Mouse (Mus musculus): ENCODE data around the gene Sost. TPM values are rescaled to one million over a fixed set of nuclear protein-coding genes. Genes with fewer than 3 reads are reported as not detected.
"Not testable (repeated sequence)": the region's sequence is repeated elsewhere in the genome, so short reads cannot be mapped to it uniquely, and the experiment has no call there.

Sost gene
- polyA plus RNA-seq, 1 experiment from 2014 or later, result 0.80 TPM

DNA sequence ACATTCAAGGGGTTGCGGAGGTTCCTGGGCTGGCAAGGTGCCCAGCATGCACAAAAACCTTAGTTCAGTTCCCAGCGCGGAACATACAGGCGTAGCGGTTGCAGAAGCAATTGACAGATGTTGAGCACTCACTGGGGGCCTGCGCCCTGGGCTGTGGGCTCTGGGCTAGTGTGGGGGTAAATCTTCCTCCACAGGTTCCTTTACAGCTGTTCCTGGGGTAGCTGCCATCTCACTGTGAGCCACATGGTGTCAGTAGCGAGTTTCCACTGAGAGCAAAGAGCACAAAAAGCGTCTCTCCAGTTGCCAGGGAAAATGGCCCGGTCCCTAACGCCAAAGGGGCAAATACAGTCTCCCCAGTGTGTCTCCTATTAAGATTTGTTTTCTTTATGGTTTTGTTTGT is 19.2 kb upstream of the Sost start:
- ATAC-seq (ENCODE audit: low FRiP score, low TSS enrichment), result no peak
- peaks cover 3% of the 10 kb centered on the region; the same call in 1 of the 2 replicates for H3K36me3 ChIP-seq (ENCODE audit: insufficient read depth, low read length)
- H3K27me3 ChIP-seq (ENCODE audit: insufficient read depth, low read length), result peaks cover 2% of the 10 kb centered on the region; the same call in 1 of the 2 replicates
- no peak overlapping the region for H3K9ac ChIP-seq (replicated peaks; ENCODE audit: low read length)
- no peaks in the 10 kb centered on the region for H3K9me3 ChIP-seq (ENCODE audit: low read length)
- H3K27ac ChIP-seq (ENCODE audit: low read length), result no peak overlapping the region
- peaks cover 33% of the 10 kb centered on the region for H3K4me1 ChIP-seq (ENCODE audit: insufficient read depth, low read length)
- H3K4me2 ChIP-seq (replicated peaks; ENCODE audit: low read depth, low read length), result no peak overlapping the region
- H3K4me3 ChIP-seq (ENCODE audit: low read length), result no peak overlapping the region
- WGBS, result 4% methylated on average over 10 of the region's 10 CpGs

DNA sequence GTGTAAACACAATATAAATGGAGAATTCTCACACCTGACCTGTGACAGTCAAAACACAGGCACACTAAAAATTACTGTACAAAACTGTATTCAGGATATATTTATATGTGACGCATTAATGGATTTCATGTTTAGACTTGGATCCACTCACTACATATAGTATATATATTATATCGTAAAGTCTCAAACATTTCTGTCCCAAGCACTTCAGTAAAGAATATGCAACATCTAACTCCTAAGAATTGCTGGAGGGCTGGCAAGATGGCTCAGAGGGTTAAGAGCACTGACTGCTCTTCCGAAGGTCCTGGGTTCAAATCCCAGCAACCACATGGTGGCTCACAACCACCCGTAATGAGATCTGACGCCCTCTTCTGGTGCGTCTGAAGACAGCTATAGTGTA is 18.6 kb upstream of the Sost start:
- H3K4me1 ChIP-seq (ENCODE audit: insufficient read depth, low read length), result peaks cover 33% of the 10 kb centered on the region
- not testable (repeated sequence) for H3K27ac ChIP-seq (ENCODE audit: low read length); H3K4me2 ChIP-seq (replicated peaks; ENCODE audit: low read depth, low read length); H3K36me3 ChIP-seq (ENCODE audit: insufficient read depth, low read length); H3K4me3 ChIP-seq (ENCODE audit: low read length); H3K27me3 ChIP-seq (ENCODE audit: insufficient read depth, low read length); H3K9ac ChIP-seq (replicated peaks; ENCODE audit: low read length); H3K9me3 ChIP-seq (ENCODE audit: low read length); ATAC-seq (ENCODE audit: low FRiP score, low TSS enrichment)
- WGBS, result 51% methylated on average over 6 of the region's 6 CpGs

DNA sequence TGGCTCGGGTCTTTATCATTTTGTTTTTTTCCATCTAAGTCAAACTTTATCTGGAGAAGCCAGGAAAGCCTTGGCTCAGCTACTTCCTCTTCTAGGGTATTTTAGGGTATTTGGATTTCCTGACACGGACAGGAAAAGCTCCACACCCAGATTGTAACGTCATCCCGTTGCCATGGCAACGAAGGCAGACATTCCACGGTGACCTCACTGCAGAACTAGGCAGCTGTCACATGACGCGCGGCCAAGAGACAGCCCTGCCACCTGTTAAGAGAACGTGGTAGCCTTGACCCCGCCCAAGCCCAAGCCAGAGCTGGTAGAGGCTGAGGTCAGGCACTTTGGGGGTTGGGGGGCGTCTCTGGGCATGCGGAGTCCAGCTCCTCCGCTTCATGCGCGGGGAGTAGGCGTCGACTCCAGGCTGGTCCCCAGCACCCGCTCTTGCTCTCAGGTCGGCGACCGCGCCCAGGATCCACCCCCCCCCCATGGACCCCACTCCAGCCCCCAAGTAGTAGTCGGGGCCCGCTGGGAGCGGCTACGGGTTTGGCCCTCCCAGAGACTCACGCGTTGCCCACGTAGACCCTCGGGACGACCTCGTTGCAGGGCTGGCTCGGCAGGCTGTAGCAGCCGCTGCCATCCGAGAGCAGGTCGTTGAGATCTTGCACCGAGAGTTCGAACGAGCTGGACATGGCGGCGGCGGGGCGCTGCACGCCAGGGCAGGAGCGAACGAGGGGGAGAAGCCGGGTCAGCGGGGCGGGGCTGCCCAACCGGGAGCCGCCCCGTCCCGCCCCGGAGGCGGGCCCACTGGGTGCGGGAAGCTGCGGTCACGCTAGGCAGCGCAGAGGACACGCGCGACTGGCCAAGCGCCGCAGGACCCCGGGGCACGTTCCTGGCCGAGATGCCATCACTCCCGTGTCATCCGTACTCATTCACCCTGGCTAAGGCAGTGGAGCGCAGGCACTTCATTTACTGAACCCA is 17.5 kb upstream of the Sost start, which contains the start of gene Cfap97d1:
Cfap97d1 (plus strand) TSS at position 226 of the 972 bp plus-strand sequence.
- Histone ChIP-seq H3K36me3 (ENCODE audit: insufficient read depth, low read length) (peaks cover 6% of the 10 kb centered on the region; the same call in 1 of the 2 replicates), H3K27me3 (ENCODE audit: insufficient read depth, low read length) (peaks cover 2% of the 10 kb centered on the region; the same call in 1 of the 2 replicates), H3K4me3 (ENCODE audit: low read length) (peak within 1 kb of the TSS; percentile 70), H3K27ac (ENCODE audit: low read length) (peak within 1 kb of the TSS; percentile 87), H3K4me1 (ENCODE audit: insufficient read depth, low read length) (peaks cover 33% of the 10 kb centered on the region), H3K9ac (replicated peaks; ENCODE audit: low read length) (peak within 1 kb of the TSS; percentile 75), H3K9me3 (ENCODE audit: low read length) (no peaks in the 10 kb centered on the region), H3K4me2 (replicated peaks; ENCODE audit: low read depth, low read length) (peak within 1 kb of the TSS; percentile 99)
- under 1% methylated on average over 71 of the region's 71 CpGs for WGBS
- peak; percentile 88 for ATAC-seq (ENCODE audit: low FRiP score, low TSS enrichment)

DNA sequence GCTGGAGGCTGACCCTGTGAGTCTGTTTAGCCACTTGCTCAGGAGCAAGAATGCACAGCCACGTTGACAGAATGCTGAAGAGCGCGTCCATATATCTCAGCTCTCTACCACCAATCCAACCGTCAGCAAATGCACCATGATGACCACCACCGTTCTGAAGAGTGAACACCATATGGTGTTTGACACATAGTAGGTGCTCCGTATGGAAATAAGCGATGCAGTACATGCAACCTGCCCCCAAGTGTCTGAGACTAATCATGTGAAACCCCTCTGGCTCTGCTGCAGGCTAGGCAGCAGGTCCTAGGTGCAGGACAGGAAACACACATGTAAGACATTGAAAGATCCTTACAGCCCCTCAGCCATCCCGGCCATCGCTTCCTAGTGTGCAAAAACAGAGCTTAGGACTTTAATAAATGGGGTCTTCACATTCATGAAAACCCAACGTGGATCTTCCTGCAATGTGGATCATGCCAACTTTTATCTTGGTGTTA is 16.7 kb upstream of the Sost start:
- Histone ChIP-seq H3K27me3 (ENCODE audit: insufficient read depth, low read length) (peaks cover 2% of the 10 kb centered on the region; the same call in 1 of the 2 replicates), H3K4me3 (ENCODE audit: low read length) (peak overlapping the region; percentile 70; the same call in 1 of the 2 replicates), H3K9me3 (ENCODE audit: low read length) (no peaks in the 10 kb centered on the region), H3K4me2 (replicated peaks; ENCODE audit: low read depth, low read length) (peak overlapping the region; percentile 99), H3K9ac (replicated peaks; ENCODE audit: low read length) (0 out of 2 replicates have a peak overlapping the region, but pooled peaks have one; percentile 13), H3K4me1 (ENCODE audit: insufficient read depth, low read length) (peaks cover 33% of the 10 kb centered on the region), H3K36me3 (ENCODE audit: insufficient read depth, low read length) (peaks cover 6% of the 10 kb centered on the region; the same call in 1 of the 2 replicates), H3K27ac (ENCODE audit: low read length) (peak overlapping the region; percentile 83)
- WGBS, result 61% methylated on average over 10 of the region's 10 CpGs
- no peak for ATAC-seq (ENCODE audit: low FRiP score, low TSS enrichment)

DNA sequence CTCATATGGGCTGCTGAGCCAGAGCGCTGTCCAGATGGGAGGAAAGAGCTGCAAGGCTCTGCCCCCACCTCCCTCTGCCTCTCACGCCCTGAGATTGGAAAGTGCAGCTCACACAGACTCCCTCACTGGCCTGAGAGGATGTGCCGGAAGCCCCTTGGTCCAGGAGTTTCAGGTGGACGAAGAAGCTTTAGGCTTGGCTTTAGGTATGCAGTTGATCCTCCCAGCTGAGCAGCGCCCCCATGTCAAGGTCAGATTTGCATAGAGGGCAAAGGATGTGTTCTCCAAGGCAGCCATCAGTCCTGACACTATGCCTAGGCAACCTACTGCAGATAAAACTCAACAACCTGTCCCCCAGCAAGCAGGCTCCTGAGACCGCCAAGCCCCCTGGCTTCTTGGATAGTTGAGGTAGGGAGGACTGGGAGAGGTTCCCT is 16.2 kb upstream of the Sost start:
- Histone ChIP-seq H3K27me3 (ENCODE audit: insufficient read depth, low read length) (peaks cover 2% of the 10 kb centered on the region; the same call in 1 of the 2 replicates), H3K4me2 (replicated peaks; ENCODE audit: low read depth, low read length) (peak overlapping the region; percentile 99), H3K9ac (replicated peaks; ENCODE audit: low read length) (0 out of 2 replicates have a peak overlapping the region, but pooled peaks have one; percentile 13), H3K36me3 (ENCODE audit: insufficient read depth, low read length) (peaks cover 6% of the 10 kb centered on the region; the same call in 1 of the 2 replicates), H3K27ac (ENCODE audit: low read length) (peak overlapping the region; percentile 83), H3K9me3 (ENCODE audit: low read length) (no peaks in the 10 kb centered on the region), H3K4me1 (ENCODE audit: insufficient read depth, low read length) (peaks cover 37% of the 10 kb centered on the region), H3K4me3 (ENCODE audit: low read length) (peak overlapping the region; percentile 70; the same call in 1 of the 2 replicates)
- WGBS, result 54% methylated on average over 6 of the region's 6 CpGs
- ATAC-seq (ENCODE audit: low FRiP score, low TSS enrichment), result no peak

- 69% methylated on average over 12 of the region's 12 CpGs for WGBS
- no peak for ATAC-seq (ENCODE audit: low FRiP score, low TSS enrichment)
- Histone ChIP-seq H3K27me3 (ENCODE audit: insufficient read depth, low read length) (peaks cover 2% of the 10 kb centered on the region; the same call in 1 of the 2 replicates), H3K9me3 (ENCODE audit: low read length) (no peaks in the 10 kb centered on the region; the same call in 1 of the 2 replicates), H3K4me1 (ENCODE audit: insufficient read depth, low read length) (peaks cover 43% of the 10 kb centered on the region), H3K36me3 (ENCODE audit: insufficient read depth, low read length) (peaks cover 7% of the 10 kb centered on the region; the same call in 1 of the 2 replicates), H3K4me2 (replicated peaks; ENCODE audit: low read depth, low read length) (0 out of 2 replicates have a peak overlapping the region, but pooled peaks have one; percentile 5), H3K27ac (ENCODE audit: low read length) (no peak overlapping the region), H3K9ac (replicated peaks; ENCODE audit: low read length) (no peak overlapping the region), H3K4me3 (ENCODE audit: low read length) (no peak overlapping the region)
These were observed 15.0 kb upstream of the Sost start for GRCm38 (mm10) chr11:101981850-101982249.

DNA sequence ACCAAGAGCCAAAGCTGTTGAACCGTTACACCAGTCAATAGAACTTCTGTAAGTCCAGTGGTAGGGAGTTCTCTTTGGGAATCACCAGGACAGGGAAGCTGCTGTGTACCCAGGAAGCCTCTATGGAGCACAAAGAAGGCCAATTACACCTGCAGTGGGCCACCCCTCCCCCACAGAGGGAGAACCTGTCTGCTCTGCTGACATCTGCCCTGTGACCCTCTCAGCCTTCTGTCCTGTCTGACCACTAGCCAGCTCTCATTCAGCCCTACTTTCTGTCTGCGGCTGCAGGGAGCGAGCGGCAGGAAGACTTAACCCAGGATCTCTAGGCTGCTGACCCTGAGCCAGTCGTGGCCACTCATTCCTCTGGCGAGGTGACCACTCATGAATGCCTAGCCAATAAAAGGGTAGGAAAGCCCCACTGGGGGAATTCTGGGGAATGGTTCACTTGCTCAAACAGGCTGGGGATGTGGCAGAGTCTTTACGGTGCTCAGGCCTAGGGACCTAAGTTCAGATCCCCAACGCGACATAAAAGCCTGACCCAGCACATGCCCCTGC is 13.9 kb upstream of the Sost start:
- no peak overlapping the region for H3K9ac ChIP-seq (replicated peaks; ENCODE audit: low read length)
- WGBS, result 80% methylated on average over 9 of the region's 9 CpGs

DNA sequence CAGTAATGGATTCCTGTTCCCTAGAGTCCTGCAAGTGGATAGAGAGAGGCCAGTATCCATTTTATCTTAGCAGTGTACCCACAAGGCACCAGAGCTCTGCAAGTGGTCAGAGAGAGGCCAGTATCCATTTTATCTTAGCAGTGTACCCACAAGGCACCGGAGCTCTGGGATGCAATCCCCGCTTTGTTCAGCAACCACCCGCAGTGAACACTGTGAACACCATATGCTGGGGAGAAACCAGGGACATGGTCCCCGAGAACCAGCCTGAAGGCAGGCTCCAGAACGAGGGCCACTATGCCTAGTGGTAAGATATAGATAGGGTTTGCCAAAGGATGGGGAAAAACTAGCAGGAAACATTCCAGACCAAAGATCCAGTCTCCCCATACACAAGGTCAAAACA is 12.3 kb upstream of the Sost start:
- ATAC-seq (ENCODE audit: low FRiP score, low TSS enrichment), result no peak
- no peak overlapping the region for H3K9ac ChIP-seq (replicated peaks; ENCODE audit: low read length)
- no peak overlapping the region for H3K4me3 ChIP-seq (ENCODE audit: low read length)
- H3K4me2 ChIP-seq (replicated peaks; ENCODE audit: low read depth, low read length), result no peak overlapping the region
- WGBS, result 92% methylated on average over 5 of the region's 5 CpGs
- H3K9me3 ChIP-seq (ENCODE audit: low read length), result no peaks in the 10 kb centered on the region; the same call in 1 of the 2 replicates
- H3K4me1 ChIP-seq (ENCODE audit: insufficient read depth, low read length), result peaks cover 30% of the 10 kb centered on the region
- no peak overlapping the region for H3K27ac ChIP-seq (ENCODE audit: low read length)
- H3K27me3 ChIP-seq (ENCODE audit: insufficient read depth, low read length), result no peaks in the 10 kb centered on the region
- H3K36me3 ChIP-seq (ENCODE audit: insufficient read depth, low read length), result peaks cover 9% of the 10 kb centered on the region; the same call in 1 of the 2 replicates

More for the DNA sequence above, 13.9 kb upstream of the Sost start:
- no peak overlapping the region for H3K27ac ChIP-seq (ENCODE audit: low read length)
- H3K27me3 ChIP-seq (ENCODE audit: insufficient read depth, low read length), result no peaks in the 10 kb centered on the region
- H3K4me2 ChIP-seq (replicated peaks; ENCODE audit: low read depth, low read length), result no peak overlapping the region
- ATAC-seq (ENCODE audit: low FRiP score, low TSS enrichment), result no peak
- H3K4me1 ChIP-seq (ENCODE audit: insufficient read depth, low read length), result peaks cover 34% of the 10 kb centered on the region
- no peak overlapping the region for H3K4me3 ChIP-seq (ENCODE audit: low read length)
- no peaks in the 10 kb centered on the region; the same call in 1 of the 2 replicates for H3K9me3 ChIP-seq (ENCODE audit: low read length)
- H3K36me3 ChIP-seq (ENCODE audit: insufficient read depth, low read length), result peaks cover 9% of the 10 kb centered on the region; the same call in 1 of the 2 replicates

DNA sequence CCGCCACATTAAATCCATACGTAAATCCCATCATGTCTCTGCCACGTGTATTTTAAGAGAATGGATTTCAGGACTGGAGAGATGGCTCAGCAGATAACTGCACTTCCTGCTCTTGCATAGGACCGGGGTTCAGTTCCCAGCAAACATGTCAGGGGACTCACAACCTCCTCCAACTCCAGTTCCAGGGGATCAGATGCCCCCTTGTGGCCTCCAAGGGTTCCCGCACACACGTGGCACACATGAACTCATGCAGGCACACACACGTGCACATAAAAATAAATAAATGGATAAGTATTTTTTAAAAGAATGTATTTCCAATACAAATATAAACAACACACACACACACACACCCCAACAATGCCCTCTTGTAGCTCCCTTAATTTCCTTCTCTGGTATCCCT is 10.1 kb upstream of the Sost start:
- no peaks in the 10 kb centered on the region; the same call in 1 of the 2 replicates for H3K9me3 ChIP-seq (ENCODE audit: low read length)
- WGBS, result 94% methylated on average over 7 of the region's 7 CpGs
- H3K27ac ChIP-seq (ENCODE audit: low read length), result no peak overlapping the region
- H3K4me1 ChIP-seq (ENCODE audit: insufficient read depth, low read length), result peaks cover 17% of the 10 kb centered on the region
- no peak overlapping the region for H3K4me3 ChIP-seq (ENCODE audit: low read length)
- no peak overlapping the region for H3K4me2 ChIP-seq (replicated peaks; ENCODE audit: low read depth, low read length)
- peaks cover 9% of the 10 kb centered on the region; the same call in 1 of the 2 replicates for H3K36me3 ChIP-seq (ENCODE audit: insufficient read depth, low read length)
- no peak overlapping the region for H3K9ac ChIP-seq (replicated peaks; ENCODE audit: low read length)
- no peak for ATAC-seq (ENCODE audit: low FRiP score, low TSS enrichment)
- no peaks in the 10 kb centered on the region for H3K27me3 ChIP-seq (ENCODE audit: insufficient read depth, low read length)
